ENCODE assay signal across 23 mouse cellular contexts in the genomic region with DNA sequence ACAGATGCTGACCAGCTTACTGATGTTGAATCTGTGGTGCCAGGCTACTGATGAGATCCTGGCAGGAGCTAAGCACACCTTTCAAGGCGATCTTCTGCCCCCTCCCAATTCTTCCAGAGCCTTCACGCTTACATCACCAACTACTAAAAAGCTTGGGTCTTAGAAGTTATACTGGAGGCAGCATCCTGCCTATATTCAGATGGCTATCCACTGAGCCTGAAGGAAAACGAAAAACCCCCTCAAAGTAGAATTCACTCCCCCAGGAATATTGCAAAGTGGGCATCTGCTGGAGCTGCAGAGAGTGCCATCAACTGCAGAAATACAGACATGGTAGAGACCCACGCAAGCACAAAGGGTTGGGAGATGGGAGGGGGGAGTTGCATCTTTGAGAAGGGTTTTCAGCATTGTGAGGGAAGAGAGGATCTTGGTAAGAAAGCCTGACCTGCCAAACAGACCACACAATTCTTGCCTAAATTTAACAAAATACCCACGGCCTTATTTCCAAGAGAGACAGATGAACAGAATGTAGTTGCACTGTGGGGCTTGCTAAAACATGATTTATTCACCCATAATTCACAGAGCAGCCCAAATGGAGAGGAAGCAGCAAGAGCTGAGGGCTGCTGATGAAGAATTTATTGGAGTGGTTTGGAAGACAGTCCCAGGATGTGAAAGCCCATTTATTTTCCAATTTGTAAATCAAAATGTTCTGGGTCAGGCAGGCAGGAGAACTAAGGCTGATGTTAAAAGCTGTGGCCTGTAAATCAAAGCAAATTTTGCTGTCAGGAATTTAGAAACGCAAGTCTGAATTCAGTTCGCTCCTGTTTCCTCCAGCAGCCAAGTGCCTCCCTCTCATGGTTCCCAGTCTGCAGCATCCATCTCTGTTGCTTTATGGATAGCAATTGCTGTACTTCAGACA.
DNase-seq lines count a peak whose midpoint lies in the region; ATAC-seq and TF ChIP-seq lines count a peak whose summit lies in the region.
"Had no signal": no experiment of that assay in that cellular context is flagged by ENCODE, and none has a peak within 500 bp of the region (broad histone marks: within the 10 kb centered on the region; RNA-seq: fewer than 3 reads in every experiment).

No protein-coding gene starts in this region.

- H3K9ac ChIP-seq in heart, embryonic 11.5 days (ENCODE audit: low read depth, low read length): no peak overlapping the region
- no peak overlapping the region for H3K9ac ChIP-seq in kidney, postnatal 0 days (ENCODE audit: low read depth, low read length)
- H3K9ac ChIP-seq in neural tube, embryonic 13.5 days: no peak overlapping the region
- H3K9ac ChIP-seq in neural tube, embryonic 14.5 days (replicated peaks; ENCODE audit: low read depth, low read length): no peak overlapping the region
- H3K9ac ChIP-seq in midbrain, embryonic 14.5 days (replicated peaks; ENCODE audit: low read length): no peak overlapping the region
- H3K9ac ChIP-seq: embryonic facial prominence, embryonic 15.5 days; forebrain, embryonic 12.5 days; heart, embryonic 15.5 days; liver, embryonic 12.5 days; liver, postnatal 0 days; midbrain, embryonic 13.5 days had no signal

- H3K27me3 ChIP-seq in heart, embryonic 10.5 days (ENCODE audit: insufficient read depth, poor library complexity, severe bottlenecking): no peaks in the 10 kb centered on the region
- H3K27me3 ChIP-seq in heart, embryonic 11.5 days (ENCODE audit: control insufficient read depth, insufficient read depth, low read length): no peaks in the 10 kb centered on the region
- no peaks in the 10 kb centered on the region for H3K27me3 ChIP-seq in kidney, postnatal 0 days (ENCODE audit: insufficient read depth, low read length)
- H3K27me3 ChIP-seq in neural tube, embryonic 13.5 days: no peaks in the 10 kb centered on the region
- no peaks in the 10 kb centered on the region for H3K27me3 ChIP-seq in neural tube, embryonic 14.5 days (ENCODE audit: control insufficient read depth, insufficient read depth, low read length)
- no peaks in the 10 kb centered on the region for H3K27me3 ChIP-seq in midbrain, embryonic 14.5 days (ENCODE audit: control insufficient read depth, insufficient read depth, low read length)
- H3K27me3 ChIP-seq: embryonic facial prominence, embryonic 15.5 days; forebrain, embryonic 12.5 days; heart, embryonic 15.5 days; liver, embryonic 12.5 days; midbrain, embryonic 13.5 days had no signal

- H3K4me3 ChIP-seq in heart, embryonic 10.5 days: no peak overlapping the region
- no peak overlapping the region for H3K4me3 ChIP-seq in heart, embryonic 11.5 days (ENCODE audit: low read depth, low read length)
- H3K4me3 ChIP-seq in kidney, postnatal 0 days (replicated peaks; ENCODE audit: low read depth, low read length): no peak overlapping the region
- H3K4me3 ChIP-seq in neural tube, embryonic 13.5 days: no peak overlapping the region
- no peak overlapping the region for H3K4me3 ChIP-seq in neural tube, embryonic 14.5 days (ENCODE audit: low read depth, low read length)
- no peak overlapping the region for H3K4me3 ChIP-seq in midbrain, embryonic 14.5 days (replicated peaks; ENCODE audit: low read depth, low read length)
- H3K4me3 ChIP-seq: embryonic facial prominence, embryonic 10.5 days; embryonic facial prominence, embryonic 15.5 days; forebrain, embryonic 12.5 days; heart, embryonic 15.5 days; liver, embryonic 12.5 days; midbrain, embryonic 13.5 days had no signal

- H3K4me1 ChIP-seq in heart, embryonic 10.5 days: no peaks in the 10 kb centered on the region
- H3K4me1 ChIP-seq in heart, embryonic 11.5 days (ENCODE audit: control insufficient read depth, insufficient read depth, low read length): no peaks in the 10 kb centered on the region
- no peaks in the 10 kb centered on the region for H3K4me1 ChIP-seq in kidney, postnatal 0 days (replicated peaks; ENCODE audit: insufficient read depth, low read length)
- no peaks in the 10 kb centered on the region for H3K4me1 ChIP-seq in neural tube, embryonic 13.5 days (replicated peaks)
- H3K4me1 ChIP-seq in neural tube, embryonic 14.5 days (ENCODE audit: control insufficient read depth, insufficient read depth, low read length): no peaks in the 10 kb centered on the region
- no peaks in the 10 kb centered on the region for H3K4me1 ChIP-seq in midbrain, embryonic 14.5 days (ENCODE audit: control insufficient read depth, insufficient read depth, low read length)
- H3K4me1 ChIP-seq: embryonic facial prominence, embryonic 10.5 days; embryonic facial prominence, embryonic 15.5 days; forebrain, embryonic 12.5 days; heart, embryonic 15.5 days; liver, embryonic 12.5 days; midbrain, embryonic 13.5 days had no signal

- no peak for ATAC-seq in heart, embryonic 11.5 days (replicated peaks; ENCODE audit: insufficient number of reproducible peaks, low FRiP score, low TSS enrichment)
- ATAC-seq in kidney, postnatal 0 days (replicated peaks; ENCODE audit: low FRiP score, low read depth): no peak
- ATAC-seq in neural tube, embryonic 13.5 days (ENCODE audit: low read depth): 0 out of 2 replicates have a peak, but pooled peaks have one; percentile 40
- ATAC-seq in neural tube, embryonic 14.5 days (ENCODE audit: low read depth): peak; percentile 21; the same call in 1 of the 2 replicates
- ATAC-seq in midbrain, embryonic 14.5 days (ENCODE audit: low FRiP score, low TSS enrichment): no peak
- ATAC-seq: CD4-positive, CD25-positive, alpha-beta regulatory T cell, adult 4 months; hindbrain, embryonic 16.5 days; liver, embryonic 12.5 days; liver, postnatal 0 days; midbrain, embryonic 13.5 days had no signal

- no peak for TF ChIP-seq CTCF in kidney, postnatal 0 days (IDR thresholded peaks at IDR 0.05; ENCODE audit: low read depth)

- DNase-seq in heart, embryonic 10.5 days (ENCODE audit: low spot score): peak; percentile 43
- peak; percentile 84 for DNase-seq in kidney, postnatal 0 days (ENCODE audit: low spot score)
- no peak for DNase-seq in kidney, postnatal 10 days
- DNase-seq in neural tube, embryonic 10.5 days (ENCODE audit: extremely low spot score, low spot score): no peak
- no peak for DNase-seq in midbrain, embryonic 14.5 days
- DNase-seq: adrenal gland, postnatal 14 days; cerebellum, adult 11-12 months; cerebellum, adult 9-11 months; left cerebral cortex, postnatal 4 days; liver, postnatal 0 days; lung, postnatal 4 days; thymus, postnatal 4 days had no signal

- H3K36me3 ChIP-seq in heart, embryonic 10.5 days: no peaks in the 10 kb centered on the region
- H3K36me3 ChIP-seq in heart, embryonic 11.5 days (ENCODE audit: control insufficient read depth, insufficient read depth, low read length): no peaks in the 10 kb centered on the region
- no peaks in the 10 kb centered on the region for H3K36me3 ChIP-seq in kidney, postnatal 0 days (ENCODE audit: insufficient read depth, low read length)
- H3K36me3 ChIP-seq in neural tube, embryonic 13.5 days: no peaks in the 10 kb centered on the region
- H3K36me3 ChIP-seq in neural tube, embryonic 14.5 days (ENCODE audit: control insufficient read depth, insufficient read depth, low read length): no peaks in the 10 kb centered on the region
- no peaks in the 10 kb centered on the region for H3K36me3 ChIP-seq in midbrain, embryonic 14.5 days (ENCODE audit: control insufficient read depth, insufficient read depth, low read length)
- H3K36me3 ChIP-seq: embryonic facial prominence, embryonic 10.5 days; embryonic facial prominence, embryonic 15.5 days; forebrain, embryonic 12.5 days; heart, embryonic 15.5 days; liver, embryonic 12.5 days; midbrain, embryonic 13.5 days had no signal

- H3K4me2 ChIP-seq in heart, embryonic 11.5 days: no peak overlapping the region
- H3K4me2 ChIP-seq in kidney, postnatal 0 days (ENCODE audit: low read length): no peak overlapping the region
- no peak overlapping the region for H3K4me2 ChIP-seq in neural tube, embryonic 13.5 days
- H3K4me2 ChIP-seq in neural tube, embryonic 14.5 days (ENCODE audit: low read depth, low read length): no peak overlapping the region
- no peak overlapping the region for H3K4me2 ChIP-seq in midbrain, embryonic 14.5 days (ENCODE audit: low read length)
- H3K4me2 ChIP-seq: embryonic facial prominence, embryonic 15.5 days; forebrain, embryonic 12.5 days; heart, embryonic 15.5 days; liver, embryonic 12.5 days; midbrain, embryonic 13.5 days had no signal

- WGBS in heart, embryonic 10.5 days: 81% methylated on average over 7 of the region's 7 CpGs
- 86% methylated on average over 7 of the region's 7 CpGs for WGBS in heart, embryonic 11.5 days (ENCODE audit: insufficient replicate concordance)
- WGBS in kidney, postnatal 0 days: 69% methylated on average over 7 of the region's 7 CpGs
- WGBS in neural tube, embryonic 13.5 days: 78% methylated on average over 7 of the region's 7 CpGs
- WGBS in neural tube, embryonic 14.5 days: 81% methylated on average over 7 of the region's 7 CpGs
- 87% methylated on average over 7 of the region's 7 CpGs for WGBS in midbrain, embryonic 14.5 days

- no peak overlapping the region for H3K27ac ChIP-seq in heart, embryonic 10.5 days
- no peak overlapping the region for H3K27ac ChIP-seq in heart, embryonic 11.5 days (ENCODE audit: low read depth, low read length)
- H3K27ac ChIP-seq in kidney, postnatal 0 days: no peak overlapping the region
- 0 out of 2 replicates have a peak overlapping the region, but pooled peaks have one; percentile 7 for H3K27ac ChIP-seq in neural tube, embryonic 13.5 days (replicated peaks)
- H3K27ac ChIP-seq in neural tube, embryonic 14.5 days (ENCODE audit: low read depth, low read length): no peak overlapping the region
- no peak overlapping the region for H3K27ac ChIP-seq in midbrain, embryonic 14.5 days (replicated peaks; ENCODE audit: low read depth, low read length)
- H3K27ac ChIP-seq: embryonic facial prominence, embryonic 10.5 days; embryonic facial prominence, embryonic 15.5 days; forebrain, embryonic 12.5 days; heart, embryonic 15.5 days; liver, embryonic 12.5 days; midbrain, embryonic 13.5 days had no signal

- no peaks in the 10 kb centered on the region for H3K9me3 ChIP-seq in heart, embryonic 10.5 days
- H3K9me3 ChIP-seq in heart, embryonic 11.5 days (replicated peaks; ENCODE audit: control insufficient read depth, low read length): no peaks in the 10 kb centered on the region
- H3K9me3 ChIP-seq in kidney, postnatal 0 days (replicated peaks; ENCODE audit: low read length): no peaks in the 10 kb centered on the region
- H3K9me3 ChIP-seq in neural tube, embryonic 13.5 days: no peaks in the 10 kb centered on the region; the same call in 1 of the 2 replicates
- H3K9me3 ChIP-seq in neural tube, embryonic 14.5 days (ENCODE audit: control insufficient read depth, low read length): no peaks in the 10 kb centered on the region
- no peaks in the 10 kb centered on the region for H3K9me3 ChIP-seq in midbrain, embryonic 14.5 days (ENCODE audit: control insufficient read depth, low read length)
- H3K9me3 ChIP-seq: embryonic facial prominence, embryonic 15.5 days; forebrain, embryonic 12.5 days; heart, embryonic 15.5 days; liver, embryonic 12.5 days; midbrain, embryonic 13.5 days had no signal

Comparison
In these comparisons a context has a peak if more than half of its experiments do, and no peak if none do; other contexts are left out.
1. DNase-seq: peak in heart, embryonic 10.5 days (single experiment) and kidney, postnatal 0 days (single experiment); none in kidney, postnatal 10 days (single experiment), neural tube, embryonic 10.5 days (single experiment) and midbrain, embryonic 14.5 days (single experiment).
2. ATAC-seq: peak in neural tube, embryonic 13.5 days (single experiment) and neural tube, embryonic 14.5 days (single experiment); none in heart, embryonic 11.5 days (single experiment), kidney, postnatal 0 days (single experiment) and midbrain, embryonic 14.5 days (single experiment).